In genomic region chr11:101697156-101697861, GRCm38 (mm10) we compare ENCODE assay signal across 10 mouse cellular contexts. TPM values are rescaled to one million over a fixed set of nuclear protein-coding genes. Genes with fewer than 3 reads are reported as not detected.
DNase-seq lines count a peak whose midpoint lies in the region; ATAC-seq lines count a peak whose summit lies in the region.
"Had no signal": no experiment of that assay in that cellular context is flagged by ENCODE, and none has a peak within 500 bp of the region (broad histone marks: within the 10 kb centered on the region; RNA-seq: fewer than 3 reads in every experiment).

No protein-coding gene starts in this region.

- H3K9ac ChIP-seq in kidney, embryonic 14.5 days (ENCODE audit: low read depth, low read length): no peak overlapping the region
- 0 out of 2 replicates have a peak overlapping the region, but pooled peaks have one; percentile 37 for H3K9ac ChIP-seq in hindbrain, embryonic 14.5 days
- no peak overlapping the region for H3K9ac ChIP-seq in stomach, embryonic 14.5 days (replicated peaks; ENCODE audit: low read depth, low read length)
- H3K9ac ChIP-seq in intestine, embryonic 15.5 days: no peak overlapping the region

- no peak overlapping the region for H3K4me3 ChIP-seq in kidney, embryonic 14.5 days (ENCODE audit: low read length)
- no peak overlapping the region for H3K4me3 ChIP-seq in hindbrain, embryonic 14.5 days (replicated peaks; ENCODE audit: low read length)
- H3K4me3 ChIP-seq in stomach, embryonic 14.5 days (ENCODE audit: low read depth, low read length): no peak overlapping the region
- no peak overlapping the region for H3K4me3 ChIP-seq in intestine, embryonic 15.5 days (replicated peaks)

- no peaks in the 10 kb centered on the region for H3K36me3 ChIP-seq in kidney, embryonic 14.5 days (ENCODE audit: control insufficient read depth, insufficient read depth, low read length)
- no peaks in the 10 kb centered on the region for H3K36me3 ChIP-seq in hindbrain, embryonic 14.5 days (replicated peaks; ENCODE audit: control insufficient read depth, insufficient read depth)
- no peaks in the 10 kb centered on the region for H3K36me3 ChIP-seq in stomach, embryonic 14.5 days (ENCODE audit: control insufficient read depth, insufficient read depth, low read length)
- H3K36me3 ChIP-seq in intestine, embryonic 15.5 days: no peaks in the 10 kb centered on the region

- H3K9me3 ChIP-seq in kidney, embryonic 14.5 days (ENCODE audit: control insufficient read depth, low read length): no peaks in the 10 kb centered on the region
- no peaks in the 10 kb centered on the region for H3K9me3 ChIP-seq in hindbrain, embryonic 14.5 days (ENCODE audit: control insufficient read depth, low read length)
- no peaks in the 10 kb centered on the region for H3K9me3 ChIP-seq in stomach, embryonic 14.5 days (ENCODE audit: control insufficient read depth, low read depth, low read length)
- no peaks in the 10 kb centered on the region for H3K9me3 ChIP-seq in intestine, embryonic 15.5 days

- WGBS in kidney, embryonic 14.5 days: 91% methylated on average over 9 of the region's 9 CpGs
- 91% methylated on average over 9 of the region's 9 CpGs for WGBS in hindbrain, embryonic 14.5 days
- WGBS in stomach, embryonic 14.5 days: 91% methylated on average over 9 of the region's 9 CpGs
- 86% methylated on average over 9 of the region's 9 CpGs for WGBS in intestine, embryonic 15.5 days

- H3K27ac ChIP-seq in kidney, embryonic 14.5 days (ENCODE audit: low read depth, low read length): peak overlapping the region; percentile 48; the same call in 1 of the 2 replicates
- H3K27ac ChIP-seq in hindbrain, embryonic 14.5 days: peak overlapping the region; percentile 78; the same call in 1 of the 2 replicates
- H3K27ac ChIP-seq in stomach, embryonic 14.5 days (ENCODE audit: low read length): peak overlapping the region; percentile 52; the same call in 1 of the 2 replicates
- no peak overlapping the region for H3K27ac ChIP-seq in intestine, embryonic 15.5 days

- intact Hi-C loops in heart, postnatal 25 days (cut with DNase I): loop anchor here (5.0 kb wide), 1 partner anchor 35 kb away; no protein-coding TSS in a partner anchor

- no peak for ATAC-seq in kidney, embryonic 14.5 days (ENCODE audit: low FRiP score, low TSS enrichment)
- no peak for ATAC-seq in hindbrain, embryonic 14.5 days (ENCODE audit: low FRiP score)
- ATAC-seq in stomach, embryonic 14.5 days (ENCODE audit: insufficient number of reproducible peaks, insufficient read depth, low FRiP score, low read depth): no peak
- ATAC-seq in intestine, embryonic 15.5 days: no peak

- no peak for DNase-seq in kidney, adult 18-20 months
- peak; percentile 64 for DNase-seq in c-Kit-negative CD71-positive TER-119-positive erythroid progenitor cells, embryonic 14.5 days (ENCODE audit: low read depth, low spot score)
- DNase-seq in hindbrain, embryonic 14.5 days (ENCODE audit: low spot score): no peak
- no peak for DNase-seq in urinary bladder, adult 18-20 months (ENCODE audit: low spot score in 2 of 2)
- DNase-seq in heart, postnatal 25 days (ENCODE audit: low spot score): no peak
- DNase-seq: kidney, adult 8-10 months; right cerebral cortex, postnatal 14 days had no signal

- H3K4me2 ChIP-seq in kidney, embryonic 14.5 days (replicated peaks; ENCODE audit: low read depth, low read length): no peak overlapping the region
- H3K4me2 ChIP-seq in hindbrain, embryonic 14.5 days (replicated peaks): 0 out of 2 replicates have a peak overlapping the region, but pooled peaks have one; percentile 55
- H3K4me2 ChIP-seq in stomach, embryonic 14.5 days (replicated peaks; ENCODE audit: low read depth, low read length): no peak overlapping the region
- no peak overlapping the region for H3K4me2 ChIP-seq in intestine, embryonic 15.5 days (replicated peaks)

- no peaks in the 10 kb centered on the region for H3K27me3 ChIP-seq in kidney, embryonic 14.5 days (ENCODE audit: control insufficient read depth, insufficient read depth, low read length)
- H3K27me3 ChIP-seq in hindbrain, embryonic 14.5 days (ENCODE audit: control insufficient read depth, insufficient read depth, low read length): no peaks in the 10 kb centered on the region
- H3K27me3 ChIP-seq in stomach, embryonic 14.5 days (ENCODE audit: control insufficient read depth, insufficient read depth, low read length): no peaks in the 10 kb centered on the region
- H3K27me3 ChIP-seq in intestine, embryonic 15.5 days (replicated peaks): no peaks in the 10 kb centered on the region

- H3K4me1 ChIP-seq in kidney, embryonic 14.5 days (ENCODE audit: control insufficient read depth, insufficient read depth, low read length): peaks cover 28% of the 10 kb centered on the region
- H3K4me1 ChIP-seq in hindbrain, embryonic 14.5 days (replicated peaks; ENCODE audit: control insufficient read depth, insufficient read depth, low read length): peaks cover 25% of the 10 kb centered on the region
- peaks cover 15% of the 10 kb centered on the region for H3K4me1 ChIP-seq in stomach, embryonic 14.5 days (ENCODE audit: control insufficient read depth, insufficient read depth, low read length)
- peaks cover 24% of the 10 kb centered on the region for H3K4me1 ChIP-seq in intestine, embryonic 15.5 days (replicated peaks)

RNA-seq across cellular contexts. Expression of gene Arl4d, which starts 32.0 kb away (rescaled TPM):
- 2.4 and 2.8 TPM in 2 replicates for polyA plus RNA-seq in kidney, embryonic 14.5 days (2014; fragmentation: Nextera tagmentation; extraction: Ambion mirVana)
- 5.6 and 5.9 TPM in 2 replicates for polyA plus RNA-seq in hindbrain, embryonic 14.5 days (2014; fragmentation: Nextera tagmentation; extraction: Ambion mirVana)
- polyA plus RNA-seq in stomach, embryonic 14.5 days (2014; fragmentation: Nextera tagmentation; extraction: Ambion mirVana): 6.4 and 8.1 TPM in 2 replicates
- total RNA-seq in heart, postnatal 25 days (2021): 10 to 100 TPM; 21.6 to 31.0 TPM
- polyA plus RNA-seq in intestine, embryonic 15.5 days (2015; fragmentation: Nextera tagmentation; extraction: Ambion mirVana): 7.6 and 7.8 TPM in 2 replicates

RNA-seq across cellular contexts. Expression of gene Dhx8, which starts 35.4 kb away (rescaled TPM):
- 26.0 and 38.1 TPM in 2 replicates for polyA plus RNA-seq in kidney, embryonic 14.5 days (2014; fragmentation: Nextera tagmentation; extraction: Ambion mirVana)
- polyA plus RNA-seq in hindbrain, embryonic 14.5 days (2014; fragmentation: Nextera tagmentation; extraction: Ambion mirVana): 29.3 and 30.5 TPM in 2 replicates
- polyA plus RNA-seq in stomach, embryonic 14.5 days (2014; fragmentation: Nextera tagmentation; extraction: Ambion mirVana): 32.5 and 35.3 TPM in 2 replicates
- 10 to 100 TPM; 14.2 to 16.4 TPM for total RNA-seq in heart, postnatal 25 days (2021)
- 22.5 and 26.9 TPM in 2 replicates for polyA plus RNA-seq in intestine, embryonic 15.5 days (2015; fragmentation: Nextera tagmentation; extraction: Ambion mirVana)
